Mouse (Mus musculus) heart, embryonic 15.5 days (tissue): Measurements from ENCODE around the gene Rps5. TPM values are rescaled to one million over a fixed set of nuclear protein-coding genes. Genes with fewer than 3 reads are reported as not detected.
"Not testable (repeated sequence)": the region's sequence is repeated elsewhere in the genome, so short reads cannot be mapped to it uniquely, and the experiment has no call there.

Experiments used
- ATAC-seq: fragments of 200-750 bp; cut with Nextera tagmentation; replicated peaks from 2 replicates; pipeline ENCODE4 v1.8.0; 2017; ENCODE audit warnings: low read depth, moderate TSS enrichment; ENCODE audit not compliant: insufficient number of reproducible peaks, insufficient read depth, low FRiP score
- H3K27ac ChIP-seq: fragments of 300-500 bp; sonication (generic); 2 replicates; pipeline ENCODE4 v1.5.1; 2015; ENCODE audit warnings: mild to moderate bottlenecking, inconsistent platforms
- H3K27me3 ChIP-seq: fragments of 300-500 bp; sonication (generic); 2 replicates; pipeline ENCODE4 v1.6.1; 2015; ENCODE audit warnings: inconsistent platforms
- H3K36me3 ChIP-seq: fragments of 300-500 bp; sonication (generic); 2 replicates; pipeline ENCODE4 v1.6.1; 2015; ENCODE audit warnings: mild to moderate bottlenecking, inconsistent platforms
- H3K4me1 ChIP-seq: fragments of 300-500 bp; sonication (generic); replicated peaks from 2 replicates; pipeline ENCODE4 v1.6.1; 2015; ENCODE audit warnings: inconsistent platforms
- H3K4me2 ChIP-seq: fragments of 300-500 bp; sonication (generic); 2 replicates; pipeline ENCODE4 v1.6.1; 2015; ENCODE audit warnings: inconsistent platforms, mild to moderate bottlenecking, moderate library complexity
- H3K4me3 ChIP-seq: fragments of 300-500 bp; sonication (generic); 2 replicates; pipeline ENCODE4 v1.5.1; 2015; ENCODE audit warnings: mild to moderate bottlenecking, inconsistent platforms
- H3K9ac ChIP-seq: fragments of 300-500 bp; sonication (generic); 2 replicates; pipeline ENCODE4 v1.6.1; 2015; ENCODE audit warnings: mild to moderate bottlenecking, inconsistent platforms
- H3K9me3 ChIP-seq: fragments of 300-500 bp; sonication (generic); replicated peaks from 2 replicates; pipeline ENCODE4 v1.6.1; 2016; ENCODE audit warnings: inconsistent platforms
- WGBS: fragments of 180-500 bp; shearing (Covaris S2); methylation state at CpG from one replicate; pipeline ENCODE4 v1.1.7; 2015; ENCODE audit warnings: mixed read lengths; 5-methylcytosine and 5-hydroxymethylcytosine counted together
- polyA plus RNA-seq: library from polyadenylated mRNA; unstranded; fragments of >200 nt; fragmentation: Nextera tagmentation; extraction: Ambion mirVana; gene quantifications from 2 replicates; pipeline ENCODE4 v1.2.1, GENCODE M21; 2015

Gene Rps5
- polyA plus RNA-seq, 1 experiment from 2014 or later: 453 TPM

DNA sequence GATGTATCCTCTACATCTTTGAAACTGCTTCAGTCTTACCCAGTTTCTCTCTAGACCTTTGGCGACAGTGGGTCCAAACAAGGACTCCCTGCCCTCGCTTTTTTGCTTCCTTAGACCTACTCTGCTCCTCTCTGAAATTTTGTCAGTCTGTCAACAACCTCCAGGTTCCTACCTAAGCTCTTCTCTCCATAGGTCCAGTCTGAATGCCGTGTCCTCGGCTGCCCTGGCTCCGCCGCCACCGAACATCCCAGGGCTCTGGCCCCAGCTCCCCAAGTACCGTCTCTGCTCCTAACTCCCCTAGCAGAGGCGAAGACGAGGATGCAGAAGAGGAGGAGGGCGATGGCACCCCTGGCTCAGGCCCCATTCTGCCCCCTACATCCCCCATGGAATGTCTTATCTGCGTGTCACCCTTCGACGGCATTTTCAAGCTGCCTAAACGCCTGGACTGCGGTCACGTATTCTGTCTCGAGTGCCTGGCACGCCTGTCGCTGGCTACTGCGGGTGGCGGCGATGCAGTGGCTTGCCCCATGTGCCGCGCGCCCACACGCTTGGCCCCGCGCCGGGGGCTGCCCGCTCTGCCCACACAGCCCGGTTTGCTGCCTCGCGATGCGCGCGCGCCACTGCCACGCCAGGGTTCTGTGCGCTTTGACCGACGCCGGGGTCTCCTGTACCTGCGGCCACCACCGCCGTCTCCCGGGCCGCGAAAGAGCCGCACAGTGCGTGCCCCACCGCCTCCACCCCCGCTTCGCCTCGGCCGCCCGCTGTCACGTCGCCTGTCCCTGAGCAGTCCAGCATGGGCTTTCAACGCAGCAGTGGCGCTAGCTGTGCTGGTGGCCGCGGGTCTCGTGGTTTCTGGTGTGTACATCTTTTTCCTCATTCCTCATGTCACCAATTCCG is 5.9 kb downstream of the Rps5 start:
- ATAC-seq: peak; percentile 60; the same call in 1 of the 2 replicates
- Histone ChIP-seq H3K9ac (peak overlapping the region; percentile 67), H3K4me3 (peak overlapping the region; percentile 48), H3K4me2 (peak overlapping the region; percentile 84), H3K36me3 (peaks cover 43% of the 10 kb centered on the region), H3K4me1 (peaks cover 21% of the 10 kb centered on the region), H3K9me3 (no peaks in the 10 kb centered on the region), H3K27ac (no peak overlapping the region), H3K27me3 (no peaks in the 10 kb centered on the region)
- WGBS: 4% methylated on average over 65 of the region's 65 CpGs

DNA sequence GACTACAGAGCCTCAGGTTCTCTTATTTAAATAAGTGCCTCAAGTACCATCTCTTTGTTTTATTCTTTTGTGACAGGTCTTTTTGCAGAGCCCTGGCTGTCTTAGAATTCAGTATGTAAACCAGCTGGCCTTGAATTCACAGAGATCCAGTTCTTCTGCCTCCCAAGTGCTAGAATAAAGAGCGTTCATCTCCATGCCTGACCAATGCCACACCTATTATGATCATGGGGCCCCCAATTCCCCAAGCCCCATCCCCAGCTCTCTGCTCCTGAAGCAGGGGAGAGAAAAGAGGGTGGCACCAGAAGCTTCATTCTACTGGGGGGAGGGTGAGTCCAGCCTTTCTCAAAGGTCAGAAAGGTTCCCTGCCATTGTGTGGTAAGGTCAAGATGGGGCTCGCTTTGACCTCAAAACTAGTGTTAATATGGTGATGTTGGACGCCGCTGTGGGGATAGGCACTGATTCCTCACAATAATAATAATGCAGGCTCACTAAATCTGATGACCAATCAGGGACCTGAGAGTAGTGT is 11.6 kb downstream of the Rps5 start:
- H3K4me3 ChIP-seq: no peak overlapping the region
- H3K9me3 ChIP-seq: no peaks in the 10 kb centered on the region
- no peak overlapping the region for H3K27ac ChIP-seq
- H3K36me3 ChIP-seq: no peaks in the 10 kb centered on the region
- 78% methylated on average over 4 of the region's 4 CpGs for WGBS
- H3K9ac ChIP-seq: no peak overlapping the region
- no peaks in the 10 kb centered on the region for H3K27me3 ChIP-seq
- H3K4me1 ChIP-seq: no peaks in the 10 kb centered on the region; the same call in 1 of the 2 replicates
- no peak for ATAC-seq
- no peak overlapping the region for H3K4me2 ChIP-seq

DNA sequence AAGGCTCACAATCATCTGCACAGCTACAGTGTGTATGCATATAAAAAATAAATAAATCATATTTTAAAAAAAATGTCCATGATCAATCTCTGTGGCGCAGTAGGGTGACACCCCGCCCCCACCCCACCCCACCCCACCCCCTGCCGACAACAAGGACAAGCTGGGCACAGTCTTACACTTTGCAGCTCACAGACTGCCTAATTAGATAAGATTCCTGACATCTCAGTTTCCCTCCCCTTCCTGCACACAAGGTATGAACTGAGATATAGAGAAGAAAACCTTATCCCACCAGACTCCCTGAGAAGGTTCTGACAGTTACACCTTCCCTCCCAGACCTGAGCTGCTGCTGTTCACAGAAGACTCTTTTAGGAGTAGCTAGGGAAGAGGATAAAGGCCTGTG is 12.7 kb downstream of the Rps5 start:
- H3K9me3 ChIP-seq: no peaks in the 10 kb centered on the region
- no peaks in the 10 kb centered on the region for H3K27me3 ChIP-seq
- H3K4me1 ChIP-seq: no peaks in the 10 kb centered on the region
- ATAC-seq: no peak
- no peaks in the 10 kb centered on the region for H3K36me3 ChIP-seq
- no peak overlapping the region for H3K9ac ChIP-seq
- WGBS: 59% methylated on average over 3 of the region's 3 CpGs
- no peak overlapping the region for H3K4me2 ChIP-seq
- no peak overlapping the region for H3K4me3 ChIP-seq
- H3K27ac ChIP-seq: no peak overlapping the region

DNA sequence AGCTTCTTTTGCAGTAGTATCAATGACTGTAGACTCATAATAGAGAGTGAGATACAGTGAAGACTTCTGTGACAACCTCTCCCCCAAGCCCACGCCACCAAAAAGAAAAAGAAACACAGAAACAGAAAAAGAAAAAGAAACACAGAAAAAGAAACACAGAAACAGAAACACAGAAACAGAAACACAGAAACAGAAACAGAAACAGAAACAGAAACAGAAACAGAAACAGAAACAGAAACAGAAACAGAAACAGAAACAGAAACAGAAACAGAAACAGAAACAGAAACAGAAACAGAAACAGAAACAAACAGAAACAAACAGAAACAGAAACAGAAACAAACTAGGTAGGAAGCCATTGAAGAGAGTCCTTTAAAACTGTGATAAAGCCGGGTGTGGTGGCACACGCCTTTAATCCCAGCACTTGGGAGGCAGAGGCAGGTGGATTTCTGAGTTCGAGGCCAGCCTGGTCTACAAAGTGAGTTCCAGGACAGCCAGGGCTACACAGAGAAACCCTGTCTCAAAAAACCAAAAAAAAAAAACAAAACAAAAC is 15.2 kb downstream of the Rps5 start:
- not testable (repeated sequence) for H3K27ac ChIP-seq, H3K4me1 ChIP-seq, H3K9ac ChIP-seq, H3K36me3 ChIP-seq, H3K4me2 ChIP-seq, H3K4me3 ChIP-seq, H3K9me3 ChIP-seq, ATAC-seq, H3K27me3 ChIP-seq
- 81% methylated on average over 4 of the region's 4 CpGs for WGBS

DNA sequence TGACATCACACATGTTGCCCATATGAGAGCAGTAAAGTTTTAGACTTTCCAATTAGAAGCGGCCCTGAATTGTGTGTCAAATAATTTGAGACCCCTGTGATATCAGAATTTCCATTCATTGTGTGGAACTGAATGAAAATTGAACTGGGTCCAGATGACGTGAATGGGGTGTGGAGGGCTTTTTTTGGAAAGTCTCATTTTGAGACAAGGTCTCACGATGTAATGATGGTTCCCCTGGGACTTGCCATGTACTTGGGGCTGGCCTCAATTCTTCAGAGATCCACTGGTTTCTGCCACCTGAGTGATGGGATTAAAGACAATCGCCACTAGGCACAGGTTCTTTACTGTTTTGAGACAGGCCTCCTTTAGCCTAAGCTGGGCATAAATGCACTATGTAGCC is 18.5 kb downstream of the Rps5 start:
- ATAC-seq: no peak
- no peaks in the 10 kb centered on the region for H3K36me3 ChIP-seq

DNA sequence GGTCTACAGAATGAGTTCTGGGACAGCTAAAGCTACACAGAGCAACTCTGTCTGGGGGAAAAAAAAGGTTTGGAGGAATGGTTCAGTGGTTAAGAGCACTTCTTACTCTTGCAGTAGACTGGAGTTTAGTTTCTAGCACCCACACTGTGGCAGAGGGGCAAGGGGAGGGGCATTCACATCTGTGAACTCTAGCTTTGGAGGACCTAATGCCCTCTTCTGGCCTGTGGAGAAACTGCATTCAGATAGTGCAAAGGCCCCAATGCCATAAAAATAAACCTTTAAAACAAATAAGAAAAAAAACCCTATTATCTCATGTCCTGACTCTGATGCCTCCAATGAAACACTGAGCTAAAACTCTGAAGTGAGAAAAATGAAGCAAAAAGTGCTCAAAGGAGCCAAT is 21.4 kb downstream of the Rps5 start:
- Histone ChIP-seq H3K4me2 (no peak overlapping the region), H3K27me3 (no peaks in the 10 kb centered on the region), H3K9me3 (no peaks in the 10 kb centered on the region), H3K4me1 (no peaks in the 10 kb centered on the region), H3K4me3 (no peak overlapping the region), H3K36me3 (no peaks in the 10 kb centered on the region), H3K27ac (no peak overlapping the region), H3K9ac (no peak overlapping the region)
- ATAC-seq: no peak

More for the DNA sequence above, 18.5 kb downstream of the Rps5 start:
- H3K4me1 ChIP-seq: no peaks in the 10 kb centered on the region
- H3K27me3 ChIP-seq: no peaks in the 10 kb centered on the region
- H3K9ac ChIP-seq: no peak overlapping the region
- H3K9me3 ChIP-seq: no peaks in the 10 kb centered on the region
- no peak overlapping the region for H3K4me2 ChIP-seq
- 74% methylated on average over 4 of the region's 4 CpGs for WGBS
- H3K27ac ChIP-seq: no peak overlapping the region
- no peak overlapping the region for H3K4me3 ChIP-seq

DNA sequence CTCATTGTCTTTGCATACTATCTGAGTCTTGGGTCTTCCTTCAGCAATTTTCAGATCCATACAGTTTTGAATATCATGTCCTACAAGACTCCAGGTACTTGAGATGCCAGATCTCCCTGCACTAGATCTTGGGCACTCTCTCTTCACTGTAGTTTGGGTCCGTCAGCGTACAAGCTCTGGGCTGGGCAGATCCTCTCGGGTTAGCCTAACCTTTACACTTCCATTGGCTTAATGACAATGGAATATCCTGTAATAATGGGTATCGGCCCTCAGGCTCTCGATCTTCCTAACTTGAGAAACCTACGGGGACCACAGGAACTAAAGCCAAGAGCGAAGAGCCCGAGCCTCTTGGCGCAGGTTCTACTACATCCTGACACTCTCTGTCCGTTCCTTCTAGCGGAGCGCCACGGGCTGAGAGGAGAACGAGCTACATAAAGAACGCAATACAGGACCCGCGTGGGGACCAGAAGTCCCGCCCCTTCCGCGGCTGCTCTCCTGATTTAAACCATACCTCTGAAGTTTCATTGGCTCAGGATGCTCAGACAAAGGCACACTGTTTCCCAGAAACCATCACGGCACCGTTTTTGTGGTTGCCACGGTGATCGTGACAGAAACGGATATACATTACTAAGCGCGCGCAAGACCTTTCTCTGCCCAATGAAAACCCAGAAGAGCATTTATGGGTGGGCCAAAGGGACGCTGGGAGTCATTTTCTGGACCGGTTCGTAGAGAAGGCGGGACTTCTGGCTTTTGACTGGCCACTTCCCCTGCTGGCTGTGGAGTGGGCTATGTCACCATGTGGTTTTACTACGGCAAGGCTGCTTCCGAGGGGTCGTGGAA is 27.2 kb downstream of the Rps5 start:
- Histone ChIP-seq H3K9me3 (no peaks in the 10 kb centered on the region), H3K36me3 (no peaks in the 10 kb centered on the region), H3K27me3 (no peaks in the 10 kb centered on the region), H3K4me2 (peak overlapping the region; percentile 86), H3K27ac (peak overlapping the region; percentile 83), H3K9ac (peak overlapping the region; percentile 64), H3K4me1 (peaks cover 10% of the 10 kb centered on the region), H3K4me3 (peak overlapping the region; percentile 63)
- peak; percentile 97 for ATAC-seq
- 8% methylated on average over 35 of the region's 35 CpGs for WGBS

DNA sequence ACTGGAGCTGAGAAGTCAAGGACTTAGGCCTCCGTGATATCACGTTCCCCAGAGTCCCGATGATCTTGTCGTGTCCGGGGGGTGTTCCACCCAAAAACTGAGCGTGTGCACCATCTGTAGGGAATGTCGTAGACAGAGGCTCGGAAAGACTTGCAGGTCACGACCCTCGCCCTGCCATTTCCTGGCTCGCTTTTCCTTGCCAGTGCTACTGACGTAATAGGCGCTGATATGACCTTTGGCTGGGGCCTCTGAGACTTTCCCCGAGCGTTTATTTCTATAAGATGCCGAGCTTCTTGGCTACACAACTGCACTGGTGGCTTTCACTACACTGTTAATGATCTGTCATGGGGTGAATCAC is 27.8 kb downstream of the Rps5 start:
- peak overlapping the region; percentile 83 for H3K27ac ChIP-seq
- H3K4me3 ChIP-seq: peak overlapping the region; percentile 63
- no peaks in the 10 kb centered on the region for H3K9me3 ChIP-seq
- no peak for ATAC-seq
- H3K4me1 ChIP-seq: peaks cover 10% of the 10 kb centered on the region
- H3K36me3 ChIP-seq: no peaks in the 10 kb centered on the region
- peak overlapping the region; percentile 86 for H3K4me2 ChIP-seq
- peak overlapping the region; percentile 64 for H3K9ac ChIP-seq
- WGBS: 5% methylated on average over 16 of the region's 16 CpGs
- H3K27me3 ChIP-seq: no peaks in the 10 kb centered on the region

DNA sequence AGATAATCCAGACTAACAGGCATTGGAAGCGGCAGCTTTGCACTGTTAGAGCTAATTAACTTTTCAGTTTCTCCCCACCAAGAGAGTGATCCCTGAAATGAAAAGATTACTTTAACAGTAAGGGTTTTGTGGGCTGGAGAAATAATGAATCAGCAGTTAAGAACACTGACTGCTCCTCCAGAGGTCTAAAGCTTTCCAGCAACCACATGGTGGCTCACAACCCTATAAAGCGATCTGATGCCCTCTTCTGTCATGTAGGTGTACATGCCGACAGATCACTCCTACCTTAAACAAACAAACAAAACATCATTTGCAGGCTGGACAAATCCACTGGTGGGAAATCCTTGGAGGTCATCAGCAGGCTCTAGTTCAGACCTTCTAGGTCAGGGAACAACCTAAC is 32.8 kb downstream of the Rps5 start:
- ATAC-seq: no peak
- Histone ChIP-seq H3K4me1 (peaks cover 6% of the 10 kb centered on the region), H3K9me3 (no peaks in the 10 kb centered on the region), H3K4me2 (no peak overlapping the region), H3K4me3 (no peak overlapping the region), H3K36me3 (no peaks in the 10 kb centered on the region), H3K9ac (no peak overlapping the region), H3K27me3 (no peaks in the 10 kb centered on the region), H3K27ac (no peak overlapping the region)
- WGBS: 49% methylated on average over 3 of the region's 3 CpGs

DNA sequence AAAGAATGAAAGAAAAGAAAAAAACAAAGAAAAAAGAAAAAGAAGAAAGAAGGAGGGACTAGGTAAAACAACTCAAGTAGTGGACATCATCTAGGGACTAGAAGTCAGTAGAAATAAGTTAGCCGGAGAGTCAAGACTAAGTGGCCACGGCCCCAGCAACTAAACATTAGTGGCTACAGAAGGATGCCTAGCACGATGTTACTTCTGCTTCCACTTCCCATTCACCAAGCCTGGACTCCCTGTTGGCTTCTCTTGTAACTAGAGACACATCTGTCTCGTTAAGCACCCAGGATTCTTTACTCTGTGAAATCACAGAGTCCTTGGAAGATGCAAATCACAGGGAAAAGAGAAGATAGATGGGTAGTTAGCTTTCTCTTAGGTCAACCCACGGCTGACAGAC is 35.4 kb downstream of the Rps5 start:
- 71% methylated on average over 5 of the region's 5 CpGs for WGBS
- Histone ChIP-seq H3K27ac (no peak overlapping the region), H3K4me3 (no peak overlapping the region), H3K9ac (no peak overlapping the region), H3K4me1 (peaks cover 4% of the 10 kb centered on the region; the same call in 1 of the 2 replicates), H3K9me3 (no peaks in the 10 kb centered on the region), H3K27me3 (no peaks in the 10 kb centered on the region), H3K4me2 (no peak overlapping the region), H3K36me3 (no peaks in the 10 kb centered on the region)
- ATAC-seq: no peak

DNA sequence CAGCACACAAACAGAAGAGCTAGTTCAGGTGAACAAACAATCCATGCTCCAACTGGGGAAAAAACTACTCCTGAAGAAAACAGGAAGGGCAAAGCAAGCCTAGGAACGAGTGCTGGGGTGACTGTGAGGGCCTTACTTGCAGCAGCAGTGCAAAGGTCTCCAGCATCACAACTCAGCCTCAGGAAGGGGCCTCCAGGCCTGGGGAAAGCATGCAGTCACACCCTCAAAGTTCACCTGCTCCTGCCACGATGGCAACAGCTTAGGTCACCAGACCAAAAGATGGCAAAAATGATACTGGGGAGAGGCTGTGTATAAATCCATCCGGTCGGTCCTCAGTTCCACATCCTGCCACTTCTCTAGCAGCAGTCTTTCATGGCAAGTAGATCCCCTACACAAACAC is 36.9 kb downstream of the Rps5 start:
- H3K9me3 ChIP-seq: no peaks in the 10 kb centered on the region
- no peak overlapping the region for H3K4me2 ChIP-seq
- no peak overlapping the region for H3K27ac ChIP-seq
- H3K36me3 ChIP-seq: no peaks in the 10 kb centered on the region
- 71% methylated on average over 4 of the region's 4 CpGs for WGBS
- peaks cover 4% of the 10 kb centered on the region; the same call in 1 of the 2 replicates for H3K4me1 ChIP-seq
- H3K4me3 ChIP-seq: no peak overlapping the region
- no peak for ATAC-seq
- no peak overlapping the region for H3K9ac ChIP-seq
- no peaks in the 10 kb centered on the region for H3K27me3 ChIP-seq
